Mouse (Mus musculus): ENCODE measurements around the gene Scarb1.

DNA sequence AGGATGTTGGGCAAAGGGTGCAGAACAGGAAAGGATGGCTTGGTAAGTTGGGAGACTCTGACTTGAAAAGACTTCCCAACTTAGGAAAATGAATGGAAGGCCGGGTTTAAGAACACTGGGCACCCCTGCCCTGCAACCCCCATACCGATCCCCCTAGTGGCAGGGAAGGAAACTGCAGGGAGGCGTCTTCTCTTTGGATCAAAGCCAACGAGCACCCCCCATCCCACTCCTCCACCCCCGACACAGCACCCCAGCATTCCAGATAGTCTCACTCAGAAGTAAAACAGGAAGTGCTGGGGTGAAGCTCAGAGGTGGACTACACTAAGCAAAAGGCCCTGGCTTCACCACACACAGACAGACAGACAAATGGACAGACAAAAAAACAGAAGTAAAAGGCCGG, 62.6 kb downstream of the Scarb1 start:
- TF ChIP-seq POLR2A (IDR thresholded peaks at IDR 0.05; ENCODE audit: borderline replicate concordance, extremely low read depth, insufficient read depth, insufficient read length, poor library complexity, severe bottlenecking) (no peak), CTCF (IDR thresholded peaks at IDR 0.05; ENCODE audit: borderline replicate concordance, extremely low read depth, insufficient read depth, insufficient read length) (peak; percentile 69)
